Mouse (Mus musculus) forebrain, embryonic 14.5 days (tissue): ENCODE results near the gene Phf12. TPM values are rescaled to one million over a fixed set of nuclear protein-coding genes. Genes with fewer than 3 reads are reported as not detected.

Experiments
- ATAC-seq: fragments of 200-750 bp; cut with Nextera tagmentation; 2 replicates; pipeline ENCODE4 v1.8.0; 2017; ENCODE audit warnings: mild to moderate bottlenecking, moderate library complexity
- DNase-seq: peaks from one replicate; pipeline ENCODE4 v3.0.0-alpha.2; 2015; ENCODE audit warnings: low spot score
- H3K27ac ChIP-seq: fragments of 300-500 bp; sonication (generic); 2 replicates; pipeline ENCODE4 v1.5.1; 2014; ENCODE audit warnings: low read depth, mild to moderate bottlenecking, control low read depth, low read length, moderate library complexity
- H3K27me3 ChIP-seq: fragments of 300-500 bp; sonication (generic); replicated peaks from 2 replicates; pipeline ENCODE4 v1.6.1; 2014; ENCODE audit warnings: low read length, control low read depth, mixed read lengths; ENCODE audit not compliant: control insufficient read depth, insufficient read depth
- H3K36me3 ChIP-seq: fragments of 300-500 bp; sonication (generic); 2 replicates; pipeline ENCODE4 v1.6.1; 2014; ENCODE audit warnings: low read length, control low read depth; ENCODE audit not compliant: control insufficient read depth, insufficient read depth
- H3K4me1 ChIP-seq: fragments of 300-500 bp; sonication (generic); 2 replicates; pipeline ENCODE4 v1.6.1; 2014; ENCODE audit warnings: antibody characterized with exemption, low read length, control low read depth; ENCODE audit not compliant: control insufficient read depth, insufficient read depth
- H3K4me2 ChIP-seq: fragments of 300-500 bp; sonication (generic); 2 replicates; pipeline ENCODE4 v1.6.1; 2014; ENCODE audit warnings: mild to moderate bottlenecking, control low read depth, low read length
- H3K4me3 ChIP-seq: fragments of 300-500 bp; sonication (generic); 2 replicates; pipeline ENCODE4 v1.5.1; 2014; ENCODE audit warnings: low read depth, low read length, control low read depth
- H3K9ac ChIP-seq: fragments of 300-500 bp; sonication (generic); 2 replicates; pipeline ENCODE4 v1.6.1; 2014; ENCODE audit warnings: mild to moderate bottlenecking, low read length, control low read depth, moderate library complexity
- H3K9me3 ChIP-seq: fragments of 300-500 bp; sonication (generic); replicated peaks from 2 replicates; pipeline ENCODE4 v1.6.1; 2016; ENCODE audit warnings: low read length, control low read depth, mixed read lengths; ENCODE audit not compliant: control insufficient read depth
- WGBS: fragments of 180-500 bp; shearing (Covaris S2); extraction: QIAGEN DNeasy Blood & Tissue Kit; methylation state at CpG from one replicate; pipeline ENCODE4 v1.1.7; 2014; 5-methylcytosine and 5-hydroxymethylcytosine counted together
- polyA plus RNA-seq: library from polyadenylated mRNA; unstranded; fragments of >200 nt; fragmentation: Nextera tagmentation; extraction: Ambion mirVana; gene quantifications from 2 replicates; pipeline ENCODE4 v1.2.1, GENCODE M21; 2014

Phf12 gene
- polyA plus RNA-seq, 1 experiment from 2014 or later = 16.5 TPM

DNA sequence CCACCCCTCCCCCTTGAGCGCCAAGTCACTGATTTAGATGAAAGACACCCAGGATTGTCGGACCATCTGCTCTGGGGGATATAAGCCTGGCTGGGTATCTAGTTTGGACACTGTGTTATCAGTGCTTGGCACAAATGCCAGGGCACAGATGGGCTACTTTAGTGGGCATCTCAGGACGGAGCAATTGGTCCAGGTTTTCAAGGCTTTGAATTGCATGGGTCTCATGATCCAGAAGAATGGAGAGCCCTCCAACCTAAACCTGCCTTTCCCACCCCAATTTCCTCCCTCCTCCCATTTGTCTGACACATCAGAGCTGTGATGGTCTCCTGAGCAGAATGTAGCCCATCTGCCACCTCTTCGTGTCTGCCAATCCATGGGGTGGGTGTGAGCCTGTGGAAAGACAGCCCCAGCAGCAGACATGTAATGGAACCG, 31.7 kb upstream of the Phf12 start:
- no peak overlapping the region for H3K4me3 ChIP-seq
- H3K36me3 ChIP-seq = peaks cover 26% of the 10 kb centered on the region
- H3K27ac ChIP-seq = peak overlapping the region; percentile 81
- DNase-seq (peak; percentile 88), ATAC-seq (peak; percentile 79)
- H3K4me2 ChIP-seq = 0 out of 2 replicates have a peak overlapping the region, but pooled peaks have one; percentile 2
- H3K4me1 ChIP-seq = peaks cover 34% of the 10 kb centered on the region
- no peaks in the 10 kb centered on the region for H3K9me3 ChIP-seq
- 53% methylated on average over 5 of the region's 5 CpGs for WGBS
- H3K9ac ChIP-seq = no peak overlapping the region
- H3K27me3 ChIP-seq = no peaks in the 10 kb centered on the region

DNA sequence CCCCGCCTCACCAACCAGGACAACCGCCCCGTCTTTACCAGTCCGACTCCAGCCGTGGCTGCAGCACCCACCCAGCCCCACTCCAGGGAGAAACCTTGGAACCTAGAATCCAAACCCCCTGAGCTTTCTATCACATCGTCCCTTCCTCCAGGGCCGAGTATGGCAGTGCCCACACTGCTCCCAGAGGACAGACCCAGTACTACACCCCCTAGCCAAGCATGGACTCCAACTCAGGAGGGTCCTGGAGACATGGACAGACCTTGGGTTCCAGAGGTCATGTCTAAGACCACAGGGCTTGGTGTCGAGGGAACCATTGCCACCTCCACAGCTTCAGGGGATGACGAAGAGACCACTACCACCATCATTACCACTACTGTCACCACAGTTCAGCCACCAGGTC, 28.9 kb upstream of the Phf12 start:
- Histone ChIP-seq H3K36me3 (peaks cover 26% of the 10 kb centered on the region), H3K9me3 (no peaks in the 10 kb centered on the region), H3K27ac (no peak overlapping the region), H3K4me1 (peaks cover 41% of the 10 kb centered on the region), H3K4me3 (no peak overlapping the region), H3K27me3 (no peaks in the 10 kb centered on the region), H3K4me2 (no peak overlapping the region), H3K9ac (no peak overlapping the region)
- ATAC-seq = no peak
- 57% methylated on average over 9 of the region's 9 CpGs for WGBS
- DNase-seq = no peak

DNA sequence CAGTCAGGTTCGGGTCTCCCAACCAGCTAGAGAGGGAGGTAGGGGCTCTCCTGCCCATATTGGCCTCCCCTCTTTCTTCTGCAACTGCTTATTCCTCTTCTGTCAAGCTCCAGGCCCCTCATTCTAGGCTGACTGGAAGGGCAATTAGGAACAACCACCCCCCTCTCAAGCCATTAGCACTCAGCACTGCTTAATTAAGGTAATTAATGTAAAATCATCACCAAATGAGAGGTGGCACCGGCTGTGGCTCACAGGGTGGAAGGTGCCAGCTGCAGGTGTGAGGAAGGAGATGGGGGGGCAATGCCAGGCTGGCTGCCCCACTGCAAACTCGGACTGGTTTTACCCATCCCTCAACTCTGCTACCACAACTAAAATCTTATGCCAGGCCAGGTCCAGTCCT, 26.1 kb upstream of the Phf12 start:
- H3K4me2 ChIP-seq = no peak overlapping the region

DNA sequence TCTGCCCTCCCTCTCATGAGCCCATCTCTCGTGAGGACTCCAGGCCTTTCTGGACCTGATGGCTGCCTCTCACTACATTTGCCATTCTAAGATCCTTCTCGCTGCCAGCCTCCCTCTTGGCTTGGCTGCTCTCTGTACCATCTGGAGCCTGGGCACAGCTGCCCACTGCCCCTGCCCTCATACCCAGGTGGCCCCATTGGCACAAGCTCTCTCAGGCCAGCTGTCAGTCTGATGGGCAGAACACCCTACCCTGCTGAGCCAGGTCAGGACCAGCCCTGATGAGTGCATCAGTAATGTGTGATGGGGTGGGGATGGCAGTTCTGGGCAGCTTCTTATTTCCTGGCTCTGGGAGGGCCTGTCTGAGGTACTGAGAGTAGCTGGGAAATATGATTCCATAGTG, 24.3 kb upstream of the Phf12 start:
- Histone ChIP-seq H3K9me3 (no peaks in the 10 kb centered on the region), H3K4me2 (no peak overlapping the region), H3K27me3 (no peaks in the 10 kb centered on the region), H3K4me1 (peaks cover 55% of the 10 kb centered on the region), H3K36me3 (peaks cover 31% of the 10 kb centered on the region), H3K4me3 (no peak overlapping the region), H3K9ac (no peak overlapping the region), H3K27ac (peak overlapping the region; percentile 59)
- DNase-seq (no peak), ATAC-seq (no peak)
- WGBS = 47% methylated on average over 2 of the region's 2 CpGs

More for the DNA sequence above, 26.1 kb upstream of the Phf12 start:
- Histone ChIP-seq H3K27ac (peak overlapping the region; percentile 76), H3K9me3 (no peaks in the 10 kb centered on the region), H3K27me3 (no peaks in the 10 kb centered on the region), H3K9ac (peak overlapping the region; percentile 38; the same call in 1 of the 2 replicates), H3K4me1 (peaks cover 55% of the 10 kb centered on the region), H3K4me3 (no peak overlapping the region), H3K36me3 (peaks cover 26% of the 10 kb centered on the region)
- DNase-seq (peak; percentile 78), ATAC-seq (peak; percentile 66)
- 8% methylated on average over 3 of the region's 3 CpGs for WGBS

DNA sequence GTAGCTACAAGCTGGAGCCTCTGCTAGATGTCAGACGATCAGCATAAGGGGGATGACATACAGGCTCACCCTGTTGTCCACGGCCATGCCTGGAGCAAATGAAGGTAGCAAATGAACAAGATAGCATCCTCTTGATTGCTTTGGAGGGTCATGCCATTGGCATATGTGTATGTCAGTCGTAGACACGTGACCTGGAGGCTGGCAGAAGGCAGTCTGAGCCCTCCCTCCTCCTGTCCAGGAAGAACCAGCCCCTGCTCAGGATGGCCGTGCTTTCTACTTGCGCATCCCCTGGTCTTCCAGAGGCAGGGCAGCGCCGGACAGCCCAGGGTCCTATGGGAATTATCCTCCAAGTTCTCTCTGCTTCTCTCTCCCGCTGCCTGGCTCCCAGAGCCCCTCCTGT, 23.6 kb upstream of the Phf12 start:
- DNase-seq = no peak
- no peak for ATAC-seq
- H3K9ac ChIP-seq = peak overlapping the region; percentile 13; the same call in 1 of the 2 replicates
- H3K4me2 ChIP-seq = no peak overlapping the region
- H3K4me1 ChIP-seq = peaks cover 55% of the 10 kb centered on the region
- H3K27ac ChIP-seq = 0 out of 2 replicates have a peak overlapping the region, but pooled peaks have one; percentile 15
- H3K9me3 ChIP-seq = no peaks in the 10 kb centered on the region
- H3K4me3 ChIP-seq = no peak overlapping the region
- 80% methylated on average over 9 of the region's 9 CpGs for WGBS
- H3K27me3 ChIP-seq = no peaks in the 10 kb centered on the region
- H3K36me3 ChIP-seq = peaks cover 25% of the 10 kb centered on the region

DNA sequence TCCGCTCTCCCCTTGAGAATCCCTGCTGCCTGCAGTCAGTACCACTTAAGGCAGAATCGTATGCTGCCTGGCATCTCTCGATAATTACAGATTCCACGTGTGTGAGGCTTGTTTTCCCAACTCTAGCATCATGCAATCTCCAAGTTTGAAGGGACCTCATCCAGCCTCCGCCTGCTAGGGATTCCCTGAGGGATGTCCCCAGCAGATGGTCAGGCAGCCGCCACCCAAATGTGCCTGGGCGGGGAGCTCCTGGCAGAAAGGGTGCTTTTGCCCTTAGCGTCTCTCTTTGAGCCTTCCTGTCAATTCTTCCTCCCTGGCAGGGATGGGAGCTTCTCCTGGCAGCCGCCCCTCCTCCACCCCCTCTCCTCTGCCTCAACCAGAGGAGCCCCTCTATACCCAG, 22.4 kb upstream of the Phf12 start:
- 0 out of 2 replicates have a peak overlapping the region, but pooled peaks have one; percentile 2 for H3K9ac ChIP-seq
- DNase-seq (peak; percentile 77), ATAC-seq (peak; percentile 49; the same call in 1 of the 2 replicates)
- 0 out of 2 replicates have a peak overlapping the region, but pooled peaks have one; percentile 17 for H3K27ac ChIP-seq
- H3K4me1 ChIP-seq = peaks cover 64% of the 10 kb centered on the region
- no peak overlapping the region for H3K4me2 ChIP-seq
- no peaks in the 10 kb centered on the region for H3K9me3 ChIP-seq
- H3K4me3 ChIP-seq = no peak overlapping the region
- H3K36me3 ChIP-seq = peaks cover 12% of the 10 kb centered on the region; the same call in 1 of the 2 replicates
- 41% methylated on average over 9 of the region's 9 CpGs for WGBS
- H3K27me3 ChIP-seq = no peaks in the 10 kb centered on the region

DNA sequence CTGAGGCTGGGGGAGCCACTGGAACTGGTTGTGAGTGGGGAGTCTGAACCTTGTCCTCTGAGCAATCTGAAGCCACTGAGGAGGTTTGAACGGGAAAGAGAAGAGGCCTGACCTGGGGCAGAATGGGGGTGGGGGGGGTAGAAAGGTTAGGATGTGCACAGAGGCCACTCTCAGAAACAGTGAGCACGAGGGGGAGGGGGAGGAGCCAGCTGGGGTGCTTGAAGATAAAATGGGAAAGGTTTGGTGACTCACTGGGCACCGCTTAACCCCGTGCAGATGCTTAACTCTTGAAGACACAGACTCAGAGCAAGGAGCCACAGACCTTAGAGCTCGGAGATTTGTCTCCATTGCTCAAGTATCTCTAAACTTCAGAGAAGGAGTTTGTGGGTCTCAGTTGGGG, 21.7 kb upstream of the Phf12 start:
- H3K4me2 ChIP-seq = no peak overlapping the region
- no peak overlapping the region for H3K4me3 ChIP-seq
- WGBS = 44% methylated on average over 5 of the region's 5 CpGs
- 0 out of 2 replicates have a peak overlapping the region, but pooled peaks have one; percentile 17 for H3K27ac ChIP-seq
- ATAC-seq (no peak), DNase-seq (no peak)
- no peaks in the 10 kb centered on the region for H3K27me3 ChIP-seq
- H3K9me3 ChIP-seq = no peaks in the 10 kb centered on the region
- 0 out of 2 replicates have a peak overlapping the region, but pooled peaks have one; percentile 2 for H3K9ac ChIP-seq
- peaks cover 64% of the 10 kb centered on the region for H3K4me1 ChIP-seq
- H3K36me3 ChIP-seq = peaks cover 8% of the 10 kb centered on the region; the same call in 1 of the 2 replicates

DNA sequence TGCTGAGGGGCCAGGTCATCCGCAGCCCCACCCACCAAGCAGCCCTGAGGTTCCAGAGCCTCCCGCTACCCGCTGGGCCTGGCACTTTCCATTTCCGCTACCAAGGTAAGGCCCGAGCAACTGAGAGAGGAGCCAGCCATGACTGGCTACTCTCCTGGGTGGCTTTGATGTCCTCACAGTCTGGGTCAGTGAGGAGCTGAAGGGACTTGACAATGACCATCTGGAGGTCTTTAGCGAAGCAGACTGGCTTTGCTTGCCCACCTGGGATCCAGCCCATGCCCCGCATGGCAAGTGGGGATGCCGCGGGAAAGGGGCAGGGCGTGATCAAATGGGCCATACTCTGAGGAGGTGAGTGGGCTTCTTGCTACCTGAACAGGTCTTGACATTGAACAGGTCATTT, 19.6 kb upstream of the Phf12 start:
- 96% methylated on average over 10 of the region's 10 CpGs for WGBS
- H3K4me1 ChIP-seq = peaks cover 56% of the 10 kb centered on the region
- no peak overlapping the region for H3K9ac ChIP-seq
- ATAC-seq (no peak), DNase-seq (no peak)
- no peak overlapping the region for H3K4me2 ChIP-seq
- no peak overlapping the region for H3K27ac ChIP-seq
- H3K27me3 ChIP-seq = no peaks in the 10 kb centered on the region
- no peak overlapping the region for H3K4me3 ChIP-seq
- no peaks in the 10 kb centered on the region for H3K9me3 ChIP-seq
- H3K36me3 ChIP-seq = peaks cover 12% of the 10 kb centered on the region

DNA sequence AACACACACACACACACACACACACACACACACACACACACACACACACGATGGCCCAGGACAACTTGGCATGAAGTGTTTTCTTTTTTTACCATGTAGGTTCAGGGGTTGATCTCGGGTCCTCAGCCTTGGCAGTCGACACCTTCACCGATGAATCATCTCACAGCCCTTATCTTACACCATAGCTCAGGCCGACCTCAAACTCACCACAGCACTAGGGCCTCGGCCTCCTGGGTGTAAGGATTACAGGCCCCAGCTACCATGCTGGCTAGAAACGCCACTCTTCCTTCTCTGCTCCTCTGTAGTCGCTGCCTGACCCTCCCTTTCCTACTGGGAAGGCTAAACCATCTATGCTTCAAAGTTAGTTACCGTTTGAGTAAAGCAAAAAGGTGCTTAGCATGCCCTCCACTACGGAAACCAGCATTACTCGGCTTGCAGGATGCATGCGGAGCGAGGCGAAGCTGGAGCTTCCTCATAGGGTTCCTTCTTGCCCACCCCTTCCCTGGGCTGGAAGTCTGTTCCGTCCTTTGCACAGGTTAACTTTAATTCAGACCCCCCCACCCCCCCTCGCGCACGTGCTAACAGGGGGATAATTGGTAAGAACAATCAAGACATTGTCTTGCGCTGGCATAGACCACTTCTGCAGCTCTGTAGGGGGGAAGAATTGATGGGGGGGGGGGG, 18.0 kb upstream of the Phf12 start:
- Histone ChIP-seq H3K36me3 (peaks cover 21% of the 10 kb centered on the region), H3K27me3 (no peaks in the 10 kb centered on the region), H3K9me3 (no peaks in the 10 kb centered on the region), H3K4me1 (peaks cover 40% of the 10 kb centered on the region), H3K9ac (peak overlapping the region; percentile 42; the same call in 1 of the 2 replicates), H3K4me2 (peak overlapping the region; percentile 30; the same call in 1 of the 2 replicates), H3K27ac (peak overlapping the region; percentile 95), H3K4me3 (no peak overlapping the region)
- DNase-seq (peak; percentile 54), ATAC-seq (no peak; the same call in 1 of the 2 replicates)
- WGBS = 3% methylated on average over 19 of the region's 19 CpGs
